Mouse (Mus musculus) neural tube, embryonic 12.5 days (tissue): ENCODE measurements at regions not wholly inside any gene's neighbourhood (a gene's known extent, or its start where the extent isn't known, plus 50 kb on each side); places are given as distances from the start of the nearest gene placed in this dataset.
A peak's percentile ranks its signal among the peaks of the same experiment; 100 is the strongest.

Experiments used
- ATAC-seq: fragments of 200-750 bp; cut with Nextera tagmentation; 2 replicates; pipeline ENCODE4 v1.8.0; 2017; ENCODE audit warnings: low read depth, mild to moderate bottlenecking, moderate TSS enrichment, moderate library complexity; ENCODE audit not compliant: low FRiP score
- H3K27ac ChIP-seq: fragments of 300-500 bp; sonication (generic); 2 replicates; pipeline ENCODE4 v1.5.1; 2016
- H3K27me3 ChIP-seq: fragments of 300-500 bp; sonication (generic); replicated peaks from 2 replicates; pipeline ENCODE4 v1.6.1; 2016; ENCODE audit warnings: mild to moderate bottlenecking
- H3K36me3 ChIP-seq: fragments of 300-500 bp; sonication (generic); 2 replicates; pipeline ENCODE4 v1.6.1; 2016; ENCODE audit warnings: mild to moderate bottlenecking
- H3K4me1 ChIP-seq: fragments of 300-500 bp; sonication (generic); 2 replicates; pipeline ENCODE4 v1.6.1; 2016
- H3K4me2 ChIP-seq: fragments of 300-500 bp; sonication (generic); replicated peaks from 2 replicates; pipeline ENCODE4 v1.6.1; 2016; ENCODE audit warnings: mild to moderate bottlenecking
- H3K4me3 ChIP-seq: fragments of 300-500 bp; sonication (generic); 2 replicates; pipeline ENCODE4 v1.5.1; 2016
- H3K9ac ChIP-seq: fragments of 300-500 bp; sonication (generic); 2 replicates; pipeline ENCODE4 v1.6.1; 2016; ENCODE audit warnings: mild to moderate bottlenecking
- H3K9me3 ChIP-seq: fragments of 300-500 bp; sonication (generic); 2 replicates; pipeline ENCODE4 v1.6.1; 2016; ENCODE audit warnings: mild to moderate bottlenecking
- WGBS: fragments of 180-500 bp; shearing (Covaris S2); methylation state at CpG from one replicate; pipeline ENCODE4 v1.1.7; 2016; 5-methylcytosine and 5-hydroxymethylcytosine counted together

GRCm38 (mm10) chr4:84121442-84121841, 553.6 kb downstream of the Bnc2 start:
- Histone ChIP-seq H3K9ac (no peak overlapping the region), H3K27ac (no peak overlapping the region), H3K4me3 (no peak overlapping the region), H3K4me1 (peaks cover 8% of the 10 kb centered on the region), H3K4me2 (no peak overlapping the region), H3K27me3 (no peaks in the 10 kb centered on the region), H3K9me3 (no peaks in the 10 kb centered on the region), H3K36me3 (no peaks in the 10 kb centered on the region)
- 79% methylated on average over 10 of the region's 10 CpGs for WGBS
- no peak for ATAC-seq

- ATAC-seq = no peak
- WGBS = 73% methylated on average over 4 of the region's 4 CpGs
- no peaks in the 10 kb centered on the region for H3K4me1 ChIP-seq
- no peak overlapping the region for H3K27ac ChIP-seq
- no peaks in the 10 kb centered on the region for H3K27me3 ChIP-seq
- H3K4me2 ChIP-seq = no peak overlapping the region
- H3K4me3 ChIP-seq = no peak overlapping the region
- H3K9ac ChIP-seq = no peak overlapping the region
- no peaks in the 10 kb centered on the region for H3K9me3 ChIP-seq
- no peaks in the 10 kb centered on the region for H3K36me3 ChIP-seq
Measured at GRCm38 (mm10) chr4:84126400-84126799, 548.7 kb downstream of the Bnc2 start.

GRCm38 (mm10) chr4:84127380-84127779, 547.7 kb downstream of the Bnc2 start:
- no peaks in the 10 kb centered on the region for H3K36me3 ChIP-seq
- 78% methylated on average over 2 of the region's 2 CpGs for WGBS

GRCm38 (mm10) chr4:84130840-84131547, 544.1 kb downstream of the Bnc2 start:
- H3K27me3 ChIP-seq = no peaks in the 10 kb centered on the region
- no peaks in the 10 kb centered on the region for H3K4me1 ChIP-seq
- H3K4me3 ChIP-seq = no peak overlapping the region
- no peak overlapping the region for H3K27ac ChIP-seq
- no peak overlapping the region for H3K4me2 ChIP-seq
- 82% methylated on average over 7 of the region's 7 CpGs for WGBS
- no peaks in the 10 kb centered on the region for H3K36me3 ChIP-seq
- ATAC-seq = no peak
- H3K9me3 ChIP-seq = no peaks in the 10 kb centered on the region
- H3K9ac ChIP-seq = no peak overlapping the region

More at GRCm38 (mm10) chr4:84127380-84127779, 547.7 kb downstream of the Bnc2 start:
- Histone ChIP-seq H3K27ac (no peak overlapping the region), H3K4me2 (no peak overlapping the region), H3K9ac (no peak overlapping the region), H3K4me1 (no peaks in the 10 kb centered on the region), H3K27me3 (no peaks in the 10 kb centered on the region), H3K4me3 (no peak overlapping the region), H3K9me3 (no peaks in the 10 kb centered on the region)
- ATAC-seq = no peak

GRCm38 (mm10) chr4:84135740-84136139, 539.3 kb downstream of the Bnc2 start:
- Histone ChIP-seq H3K9ac (no peak overlapping the region), H3K27me3 (no peaks in the 10 kb centered on the region), H3K4me1 (no peaks in the 10 kb centered on the region; the same call in 1 of the 2 replicates), H3K4me2 (no peak overlapping the region), H3K36me3 (no peaks in the 10 kb centered on the region), H3K4me3 (no peak overlapping the region), H3K27ac (no peak overlapping the region), H3K9me3 (no peaks in the 10 kb centered on the region)
- 72% methylated on average over 10 of the region's 10 CpGs for WGBS
- ATAC-seq = no peak

GRCm38 (mm10) chr4:84137171-84137919, 537.7 kb downstream of the Bnc2 start:
- Histone ChIP-seq H3K27ac (no peak overlapping the region), H3K9ac (no peak overlapping the region), H3K27me3 (no peaks in the 10 kb centered on the region), H3K4me1 (no peaks in the 10 kb centered on the region; the same call in 1 of the 2 replicates), H3K4me2 (no peak overlapping the region), H3K9me3 (no peaks in the 10 kb centered on the region; the same call in 1 of the 2 replicates), H3K36me3 (no peaks in the 10 kb centered on the region), H3K4me3 (no peak overlapping the region)
- peak; percentile 92 for ATAC-seq
- 32% methylated on average over 14 of the region's 14 CpGs for WGBS

- Histone ChIP-seq H3K36me3 (no peaks in the 10 kb centered on the region), H3K9me3 (no peaks in the 10 kb centered on the region), H3K4me1 (peaks cover 9% of the 10 kb centered on the region; the same call in 1 of the 2 replicates), H3K9ac (no peak overlapping the region), H3K27me3 (no peaks in the 10 kb centered on the region), H3K4me2 (no peak overlapping the region), H3K27ac (no peak overlapping the region), H3K4me3 (no peak overlapping the region)
- WGBS = 89% methylated on average over 13 of the region's 13 CpGs
- ATAC-seq = no peak
Measured at GRCm38 (mm10) chr4:84149149-84150050, 525.7 kb downstream of the Bnc2 start.

GRCm38 (mm10) chr4:84150698-84151097, 524.4 kb downstream of the Bnc2 start:
- Histone ChIP-seq H3K4me3 (no peak overlapping the region), H3K36me3 (no peaks in the 10 kb centered on the region), H3K27ac (no peak overlapping the region), H3K9me3 (no peaks in the 10 kb centered on the region), H3K4me1 (peaks cover 9% of the 10 kb centered on the region; the same call in 1 of the 2 replicates), H3K9ac (no peak overlapping the region), H3K4me2 (no peak overlapping the region), H3K27me3 (no peaks in the 10 kb centered on the region)
- ATAC-seq = no peak
- 42% methylated on average over 3 of the region's 3 CpGs for WGBS

GRCm38 (mm10) chr4:84151247-84151646, 523.8 kb downstream of the Bnc2 start:
- Histone ChIP-seq H3K4me1 (peaks cover 9% of the 10 kb centered on the region; the same call in 1 of the 2 replicates), H3K36me3 (no peaks in the 10 kb centered on the region), H3K27ac (no peak overlapping the region), H3K4me3 (no peak overlapping the region), H3K9me3 (no peaks in the 10 kb centered on the region), H3K27me3 (no peaks in the 10 kb centered on the region), H3K4me2 (no peak overlapping the region), H3K9ac (no peak overlapping the region)
- 61% methylated on average over 9 of the region's 9 CpGs for WGBS
- ATAC-seq = 0 out of 2 replicates have a peak, but pooled peaks have one; percentile 9

GRCm38 (mm10) chr4:84151971-84152450, 523.1 kb downstream of the Bnc2 start:
- Histone ChIP-seq H3K9ac (no peak overlapping the region), H3K9me3 (no peaks in the 10 kb centered on the region), H3K4me1 (peaks cover 9% of the 10 kb centered on the region; the same call in 1 of the 2 replicates), H3K27ac (no peak overlapping the region), H3K27me3 (no peaks in the 10 kb centered on the region), H3K36me3 (no peaks in the 10 kb centered on the region), H3K4me3 (no peak overlapping the region), H3K4me2 (no peak overlapping the region)
- WGBS = 34% methylated on average over 6 of the region's 6 CpGs
- ATAC-seq = no peak

GRCm38 (mm10) chr4:84153571-84153970, 521.5 kb downstream of the Bnc2 start:
- Histone ChIP-seq H3K9me3 (no peaks in the 10 kb centered on the region), H3K4me1 (peaks cover 9% of the 10 kb centered on the region; the same call in 1 of the 2 replicates), H3K4me3 (no peak overlapping the region), H3K36me3 (no peaks in the 10 kb centered on the region), H3K27me3 (no peaks in the 10 kb centered on the region), H3K27ac (no peak overlapping the region), H3K9ac (no peak overlapping the region), H3K4me2 (no peak overlapping the region)
- ATAC-seq = no peak
- WGBS = 88% methylated on average over 9 of the region's 9 CpGs
